Mouse (Mus musculus): Measurements from ENCODE around the gene Surf2. TPM values are rescaled to one million over a fixed set of nuclear protein-coding genes. Genes with fewer than 3 reads are reported as not detected.

Gene Surf2
- polyA plus RNA-seq, 1 experiment from 2014 or later: 48.7 TPM

DNA sequence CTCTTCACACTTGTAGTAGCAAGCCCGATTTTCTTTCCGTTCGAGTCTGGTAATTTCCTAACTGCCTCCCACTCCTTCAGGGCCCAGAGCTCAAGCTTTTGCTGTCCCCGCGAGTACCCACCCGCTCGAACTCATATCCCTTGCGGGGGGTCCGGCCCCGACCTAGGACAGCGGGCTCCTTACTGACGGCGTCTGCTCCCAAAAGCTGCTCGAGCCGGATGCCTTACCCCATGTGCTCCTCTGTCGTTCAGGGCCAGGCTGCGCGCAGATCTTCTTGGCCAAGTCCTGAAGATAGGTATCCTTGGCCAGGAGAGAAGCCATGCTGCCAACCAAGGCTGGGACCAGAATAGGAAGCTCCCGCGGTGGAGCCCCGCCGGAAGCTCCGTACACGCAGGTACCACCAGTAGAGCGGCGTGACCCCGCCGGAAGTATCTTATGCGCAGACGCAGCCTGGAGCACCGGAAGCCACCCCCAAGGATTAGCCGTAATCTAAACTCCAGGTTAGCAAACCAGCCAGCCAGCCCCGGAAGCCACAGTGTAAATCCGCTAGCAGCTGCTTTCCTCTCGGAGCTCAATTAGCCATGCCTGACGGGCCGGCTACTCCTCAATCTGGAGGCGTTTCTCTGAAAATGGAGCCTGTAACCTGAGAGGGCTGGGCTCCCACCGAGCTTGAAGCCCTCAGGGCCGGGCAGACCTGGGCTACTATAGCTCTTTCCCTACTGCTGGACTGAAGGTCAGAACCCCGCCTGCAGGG, 13.5 kb upstream of the Surf2 start, which contains the start of gene Surf6:
Surf6 (minus strand) TSS at position 413 of the 754 bp plus-strand sequence.
- H3K4me2 ChIP-seq (ENCODE audit: low read length): peak within 1 kb of the TSS; percentile 86
- no peaks in the 10 kb centered on the region for H3K27me3 ChIP-seq (ENCODE audit: control insufficient read depth, insufficient read depth, low read length)
- H3K27ac ChIP-seq (replicated peaks; ENCODE audit: low read depth, low read length): peak within 1 kb of the TSS; percentile 86
- H3K9me3 ChIP-seq (ENCODE audit: control insufficient read depth, low read length): no peaks in the 10 kb centered on the region
- peaks cover 18% of the 10 kb centered on the region for H3K4me1 ChIP-seq (ENCODE audit: control insufficient read depth, insufficient read depth, low read length)
- H3K4me3 ChIP-seq (replicated peaks; ENCODE audit: low read depth, low read length): peak within 1 kb of the TSS; percentile 88
- ATAC-seq (ENCODE audit: low FRiP score, low TSS enrichment): peak; percentile 92
- DNase-seq: peak; percentile 98
- peaks cover 59% of the 10 kb centered on the region for H3K36me3 ChIP-seq (ENCODE audit: control insufficient read depth, insufficient read depth, low read length)
- H3K9ac ChIP-seq (replicated peaks; ENCODE audit: low read length): peak within 1 kb of the TSS; percentile 81
- WGBS: under 1% methylated on average over 41 of the region's 41 CpGs

DNA sequence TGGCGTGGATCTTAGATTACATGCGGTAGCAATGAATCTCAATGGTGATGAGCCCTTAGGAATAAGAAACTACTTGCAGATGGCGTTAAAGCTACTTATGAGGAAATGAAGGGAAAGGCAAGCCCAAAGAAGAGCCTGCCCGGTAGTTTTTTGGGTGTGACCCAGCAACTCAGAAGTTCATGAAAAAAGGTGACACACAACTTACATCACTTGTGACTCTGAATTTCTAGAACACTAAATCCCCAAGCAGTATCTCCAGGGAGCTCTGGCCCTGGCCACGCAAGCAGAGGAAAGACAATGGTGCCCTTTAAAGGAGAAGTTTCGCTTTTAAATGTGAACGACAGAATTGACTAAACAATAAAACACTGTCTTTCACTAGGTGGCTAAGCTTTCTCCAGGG, 12.9 kb upstream of the Surf2 start:
- H3K36me3 ChIP-seq (ENCODE audit: control insufficient read depth, insufficient read depth, low read length): peaks cover 59% of the 10 kb centered on the region
- DNase-seq (no peak), ATAC-seq (ENCODE audit: low FRiP score, low TSS enrichment) (no peak)
- H3K4me2 ChIP-seq (ENCODE audit: low read length): peak overlapping the region; percentile 86
- peak overlapping the region; percentile 88 for H3K4me3 ChIP-seq (replicated peaks; ENCODE audit: low read depth, low read length)
- peak overlapping the region; percentile 69 for H3K9ac ChIP-seq (replicated peaks; ENCODE audit: low read length)
- H3K27ac ChIP-seq (replicated peaks; ENCODE audit: low read depth, low read length): peak overlapping the region; percentile 86
- no peaks in the 10 kb centered on the region for H3K9me3 ChIP-seq (ENCODE audit: control insufficient read depth, low read length)
- WGBS: 10% methylated on average over 7 of the region's 7 CpGs
- peaks cover 18% of the 10 kb centered on the region for H3K4me1 ChIP-seq (ENCODE audit: control insufficient read depth, insufficient read depth, low read length)
- no peaks in the 10 kb centered on the region for H3K27me3 ChIP-seq (ENCODE audit: control insufficient read depth, insufficient read depth, low read length)

DNA sequence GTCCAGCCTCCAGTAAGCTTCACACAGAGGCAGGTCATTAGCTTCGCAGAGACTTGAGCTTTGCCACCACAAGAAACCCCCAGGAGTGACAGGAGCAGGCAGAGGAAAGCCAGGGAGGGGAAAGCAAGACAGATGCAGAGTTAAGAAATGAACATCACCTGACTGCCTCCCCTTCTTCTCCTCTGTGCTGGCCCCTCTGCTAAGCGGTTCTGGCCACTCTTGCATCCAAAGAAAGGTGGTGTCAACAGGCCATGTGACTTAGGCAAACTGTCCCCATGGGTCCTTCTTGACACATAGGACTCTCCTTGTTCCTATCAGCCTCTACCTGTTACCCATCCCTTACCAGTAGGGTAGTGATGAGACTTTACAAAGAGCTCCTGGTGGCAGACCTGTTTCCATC, 10.2 kb upstream of the Surf2 start:
- Histone ChIP-seq H3K9me3 (ENCODE audit: control insufficient read depth, low read length) (no peaks in the 10 kb centered on the region), H3K9ac (replicated peaks; ENCODE audit: low read length) (no peak overlapping the region), H3K4me3 (replicated peaks; ENCODE audit: low read depth, low read length) (no peak overlapping the region), H3K4me2 (ENCODE audit: low read length) (no peak overlapping the region), H3K27me3 (ENCODE audit: control insufficient read depth, insufficient read depth, low read length) (no peaks in the 10 kb centered on the region), H3K36me3 (ENCODE audit: control insufficient read depth, insufficient read depth, low read length) (peaks cover 45% of the 10 kb centered on the region), H3K4me1 (ENCODE audit: control insufficient read depth, insufficient read depth, low read length) (peaks cover 34% of the 10 kb centered on the region), H3K27ac (replicated peaks; ENCODE audit: low read depth, low read length) (no peak overlapping the region)
- ATAC-seq (ENCODE audit: low FRiP score, low TSS enrichment) (no peak), DNase-seq (no peak)
- 93% methylated on average over 2 of the region's 2 CpGs for WGBS

DNA sequence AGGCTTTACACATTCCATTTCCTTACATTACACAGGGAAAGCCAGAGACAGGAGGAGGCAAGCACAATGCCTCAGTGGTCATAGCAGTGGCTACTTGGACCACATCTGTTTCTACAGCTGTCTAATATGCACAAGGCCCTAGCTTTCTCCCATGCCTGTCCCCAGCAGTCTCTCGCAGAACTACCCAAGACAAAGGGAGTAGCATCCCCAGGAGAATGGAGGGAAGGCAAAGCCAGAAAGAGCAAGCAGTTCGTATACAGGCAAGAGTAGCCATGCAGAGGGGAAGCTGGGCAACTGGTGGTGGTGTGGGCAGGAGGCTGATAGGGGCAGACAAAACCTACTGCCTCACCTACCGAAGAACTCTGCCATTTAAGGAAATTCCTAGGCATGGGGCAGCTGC, 9.7 kb upstream of the Surf2 start:
- H3K4me2 ChIP-seq (ENCODE audit: low read length): no peak overlapping the region
- no peak for ATAC-seq (ENCODE audit: low FRiP score, low TSS enrichment)
- H3K9me3 ChIP-seq (ENCODE audit: control insufficient read depth, low read length): no peaks in the 10 kb centered on the region
- no peak overlapping the region for H3K27ac ChIP-seq (replicated peaks; ENCODE audit: low read depth, low read length)
- 100% methylated on average over 3 of the region's 3 CpGs for WGBS
- no peak for DNase-seq
- no peak overlapping the region for H3K9ac ChIP-seq (replicated peaks; ENCODE audit: low read length)
- H3K27me3 ChIP-seq (ENCODE audit: control insufficient read depth, insufficient read depth, low read length): no peaks in the 10 kb centered on the region
- H3K4me1 ChIP-seq (ENCODE audit: control insufficient read depth, insufficient read depth, low read length): peaks cover 30% of the 10 kb centered on the region
- no peak overlapping the region for H3K4me3 ChIP-seq (replicated peaks; ENCODE audit: low read depth, low read length)
- peaks cover 45% of the 10 kb centered on the region for H3K36me3 ChIP-seq (ENCODE audit: control insufficient read depth, insufficient read depth, low read length)

DNA sequence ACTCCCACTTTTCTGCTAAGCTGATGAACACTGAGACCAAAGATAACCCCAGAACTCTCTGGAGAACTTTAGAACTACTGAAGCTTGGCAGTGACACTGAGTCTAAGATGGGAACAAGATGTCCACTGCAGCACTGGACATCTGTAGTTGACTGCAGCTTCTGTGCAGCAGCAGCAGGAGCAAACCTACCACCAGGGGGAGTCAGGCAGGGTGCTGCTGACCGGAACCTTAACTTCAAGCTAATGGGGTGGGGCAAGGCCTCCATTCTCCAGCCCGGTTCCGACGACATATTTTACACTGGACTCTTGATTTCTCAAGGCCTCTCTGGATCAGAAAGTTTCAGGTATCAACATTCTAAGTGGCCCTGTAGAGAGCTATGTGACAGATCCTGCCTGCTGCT, 9.1 kb upstream of the Surf2 start:
- WGBS: 63% methylated on average over 4 of the region's 4 CpGs
- Histone ChIP-seq H3K9me3 (ENCODE audit: control insufficient read depth, low read length) (no peaks in the 10 kb centered on the region), H3K36me3 (ENCODE audit: control insufficient read depth, insufficient read depth, low read length) (peaks cover 48% of the 10 kb centered on the region), H3K4me2 (ENCODE audit: low read length) (no peak overlapping the region), H3K27ac (replicated peaks; ENCODE audit: low read depth, low read length) (no peak overlapping the region), H3K9ac (replicated peaks; ENCODE audit: low read length) (no peak overlapping the region), H3K4me3 (replicated peaks; ENCODE audit: low read depth, low read length) (no peak overlapping the region), H3K4me1 (ENCODE audit: control insufficient read depth, insufficient read depth, low read length) (peaks cover 30% of the 10 kb centered on the region), H3K27me3 (ENCODE audit: control insufficient read depth, insufficient read depth, low read length) (no peaks in the 10 kb centered on the region)
- ATAC-seq (ENCODE audit: low FRiP score, low TSS enrichment) (no peak), DNase-seq (peak; percentile 57)

DNA sequence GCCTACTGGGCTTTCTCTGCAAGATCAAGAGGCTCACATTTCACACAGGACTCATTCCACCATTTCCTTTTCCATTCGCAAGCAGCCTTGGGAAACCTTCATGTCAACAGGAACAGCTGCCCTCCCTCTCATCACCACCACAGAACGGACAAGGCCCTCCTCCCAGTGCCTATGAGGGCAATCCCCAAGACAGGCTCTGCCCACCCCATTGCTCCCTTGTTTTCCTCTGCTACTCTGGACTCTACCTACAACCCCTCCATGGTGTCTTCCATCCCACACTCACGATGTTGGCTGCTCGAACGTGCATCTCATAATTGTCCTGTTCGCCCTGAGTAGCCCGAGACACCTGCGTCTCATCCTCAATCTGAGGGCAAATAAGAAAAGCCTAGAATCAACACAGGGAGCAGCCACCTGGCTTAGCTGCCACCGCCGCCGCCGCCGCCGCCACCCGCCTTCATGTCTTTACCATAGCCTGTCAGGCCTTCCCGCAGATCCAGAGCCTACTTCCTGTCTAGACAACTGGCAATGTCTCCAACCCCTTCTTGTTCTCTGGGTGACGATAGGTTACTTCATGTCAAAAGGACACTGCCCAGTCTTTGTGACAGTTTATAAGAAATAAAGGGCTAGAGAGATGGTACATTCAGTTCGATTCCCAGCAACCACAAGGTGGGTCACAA, 7.3 kb upstream of the Surf2 start:
- peak overlapping the region; percentile 28 for H3K9ac ChIP-seq (replicated peaks; ENCODE audit: low read length)
- H3K4me2 ChIP-seq (ENCODE audit: low read length): peak overlapping the region; percentile 81
- no peak for ATAC-seq (ENCODE audit: low FRiP score, low TSS enrichment)
- H3K27me3 ChIP-seq (ENCODE audit: control insufficient read depth, insufficient read depth, low read length): no peaks in the 10 kb centered on the region
- peaks cover 66% of the 10 kb centered on the region for H3K36me3 ChIP-seq (ENCODE audit: control insufficient read depth, insufficient read depth, low read length)
- 91% methylated on average over 18 of the region's 18 CpGs for WGBS
- peak overlapping the region; percentile 78 for H3K4me3 ChIP-seq (replicated peaks; ENCODE audit: low read depth, low read length)
- DNase-seq: no peak
- H3K9me3 ChIP-seq (ENCODE audit: control insufficient read depth, low read length): no peaks in the 10 kb centered on the region
- H3K27ac ChIP-seq (replicated peaks; ENCODE audit: low read depth, low read length): no peak overlapping the region
- peaks cover 25% of the 10 kb centered on the region for H3K4me1 ChIP-seq (ENCODE audit: control insufficient read depth, insufficient read depth, low read length)

DNA sequence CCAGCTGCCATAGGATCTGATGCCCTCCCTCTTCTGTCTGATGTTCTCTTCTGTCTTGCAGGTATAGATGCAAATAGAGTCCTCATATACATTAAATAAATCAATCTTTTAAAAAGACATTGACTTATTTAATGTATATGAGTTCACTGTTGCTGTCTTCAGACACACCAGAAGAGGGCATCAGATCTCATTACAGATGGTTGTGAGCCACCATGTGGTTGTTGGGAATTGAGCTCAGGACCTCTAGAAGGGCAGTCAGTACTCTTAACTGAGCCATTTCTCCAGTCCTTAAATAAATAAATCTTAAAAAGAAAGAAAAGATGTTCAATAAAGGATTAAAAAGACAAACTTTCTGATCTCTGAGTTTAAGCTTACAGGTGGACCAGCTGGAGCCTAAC, 6.8 kb upstream of the Surf2 start:
- Histone ChIP-seq H3K36me3 (ENCODE audit: control insufficient read depth, insufficient read depth, low read length) (peaks cover 69% of the 10 kb centered on the region), H3K4me1 (ENCODE audit: control insufficient read depth, insufficient read depth, low read length) (peaks cover 24% of the 10 kb centered on the region), H3K9ac (replicated peaks; ENCODE audit: low read length) (peak overlapping the region; percentile 84), H3K27ac (replicated peaks; ENCODE audit: low read depth, low read length) (peak overlapping the region; percentile 90; the same call in 1 of the 2 replicates), H3K4me3 (replicated peaks; ENCODE audit: low read depth, low read length) (peak overlapping the region; percentile 78), H3K27me3 (ENCODE audit: control insufficient read depth, insufficient read depth, low read length) (no peaks in the 10 kb centered on the region), H3K9me3 (ENCODE audit: control insufficient read depth, low read length) (no peaks in the 10 kb centered on the region), H3K4me2 (ENCODE audit: low read length) (peak overlapping the region; percentile 81)
- no peak for DNase-seq
- no peak for ATAC-seq (ENCODE audit: low FRiP score, low TSS enrichment)

DNA sequence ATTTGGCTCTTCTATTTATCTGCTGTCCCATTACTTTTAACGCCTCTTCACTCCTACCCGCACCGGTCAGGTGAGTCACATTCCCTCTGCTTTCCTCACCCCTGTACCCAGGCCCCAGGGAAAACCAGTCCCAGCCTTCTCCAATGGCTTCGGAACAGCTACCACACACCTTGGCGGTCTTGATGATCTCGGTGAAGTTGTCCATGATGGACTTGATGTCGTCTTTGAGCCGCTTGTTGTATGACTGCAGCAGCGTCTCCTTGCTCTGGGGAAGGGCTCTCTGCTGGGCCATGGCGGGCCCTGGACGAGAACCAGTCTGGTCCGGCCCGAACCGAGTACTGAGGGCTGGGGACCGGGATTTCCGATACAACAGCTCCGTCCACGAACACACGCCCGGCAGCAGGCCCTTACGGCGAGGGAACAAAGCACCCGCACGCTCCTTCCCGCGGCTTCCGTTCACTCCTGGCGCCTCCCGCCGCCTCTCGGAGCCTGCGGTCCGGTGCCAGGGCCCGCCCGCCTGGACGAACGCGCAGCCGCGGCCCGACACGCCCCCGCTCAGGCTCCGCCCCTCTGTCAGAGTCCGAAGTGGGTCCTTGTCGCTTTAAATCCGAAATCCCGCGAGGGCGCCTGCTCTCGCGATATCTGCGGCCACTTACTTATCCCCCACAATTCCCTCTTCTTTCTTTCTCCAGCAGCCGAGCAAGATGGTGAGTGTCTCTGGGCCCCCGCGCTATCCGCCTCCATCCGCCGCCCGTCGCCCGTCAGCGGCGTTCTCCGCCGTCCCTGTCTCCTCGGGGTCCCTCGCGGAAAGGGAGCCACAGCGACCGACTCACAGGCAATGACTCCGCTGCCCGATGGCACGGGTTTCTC, 5.8 kb upstream of the Surf2 start, which contains the start of the genes Med22 and Rpl7a:
Med22 (minus strand) TSS at position 554 of the 870 bp plus-strand sequence.
Rpl7a (plus strand) TSS at position 641 of the 870 bp plus-strand sequence.
- DNase-seq: peak; percentile 100
- H3K27ac ChIP-seq (replicated peaks; ENCODE audit: low read depth, low read length): peak within 1 kb of the TSS; percentile 90
- no peaks in the 10 kb centered on the region for H3K9me3 ChIP-seq (ENCODE audit: control insufficient read depth, low read length)
- peak within 1 kb of the TSS; percentile 78 for H3K4me3 ChIP-seq (replicated peaks; ENCODE audit: low read depth, low read length)
- H3K36me3 ChIP-seq (ENCODE audit: control insufficient read depth, insufficient read depth, low read length): peaks cover 62% of the 10 kb centered on the region
- peak within 1 kb of the TSS; percentile 92 for H3K9ac ChIP-seq (replicated peaks; ENCODE audit: low read length)
- H3K4me1 ChIP-seq (ENCODE audit: control insufficient read depth, insufficient read depth, low read length): peaks cover 27% of the 10 kb centered on the region
- under 1% methylated on average over 74 of the region's 74 CpGs for WGBS
- ATAC-seq (ENCODE audit: low FRiP score, low TSS enrichment): peak; percentile 93
- H3K27me3 ChIP-seq (ENCODE audit: control insufficient read depth, insufficient read depth, low read length): no peaks in the 10 kb centered on the region
- peak within 1 kb of the TSS; percentile 98 for H3K4me2 ChIP-seq (ENCODE audit: low read length)
